Mouse (Mus musculus) R1 (cell line): ENCODE measurements at regions not wholly inside any gene's neighbourhood (a gene's known extent, or its start where the extent isn't known, plus 50 kb on each side); places are given as distances from the start of the nearest gene placed in this dataset.

Experiments
- DNase-seq: peaks from one replicate; pipeline ENCODE4 v3.0.0-alpha.2; 2018; ENCODE audit warnings: low read depth, low spot score

DNA sequence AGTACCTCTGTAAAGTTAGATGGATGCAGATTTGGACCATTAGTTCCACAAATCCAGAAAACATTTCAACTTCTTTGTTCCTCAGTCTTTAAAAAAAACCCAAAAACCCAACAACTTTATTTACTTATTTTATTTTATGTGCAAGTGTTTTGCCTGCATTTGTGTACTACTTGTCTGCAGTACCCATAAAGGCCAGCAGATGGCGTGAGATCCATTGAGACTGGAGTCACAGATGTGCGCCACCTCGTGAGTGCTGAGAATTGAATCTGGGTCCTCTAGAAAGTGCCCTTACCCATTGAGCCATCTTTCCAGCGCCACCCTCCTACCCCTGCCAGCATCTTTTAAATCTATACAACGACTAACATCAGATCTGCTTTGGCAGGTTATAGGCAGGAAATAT, 53.0 kb downstream of the Gm12689 start:
- peak; percentile 83 for DNase-seq

GRCm38 (mm10) chr4:99353122-99353774, 57.5 kb downstream of the Gm12689 start:
- no peak for DNase-seq

DNA sequence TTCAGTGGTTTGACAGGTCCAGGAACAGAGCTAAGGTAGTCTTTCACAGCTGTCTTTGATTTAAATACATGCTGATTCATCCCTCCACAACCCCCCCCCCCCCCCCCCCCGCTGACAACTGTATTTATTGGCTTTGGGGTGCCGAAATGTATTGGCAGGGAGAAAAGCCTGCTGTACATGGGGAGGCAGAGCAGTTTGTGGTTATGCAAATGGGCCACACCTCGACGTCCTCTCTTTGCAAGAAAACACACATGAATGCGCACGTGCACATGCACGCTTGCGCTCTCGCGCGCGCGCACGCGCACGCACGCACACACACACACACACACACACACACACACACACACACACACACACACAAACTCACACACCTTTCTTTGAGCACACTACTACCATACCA, 58.5 kb downstream of the Gm12689 start:
- DNase-seq = peak; percentile 70

DNA sequence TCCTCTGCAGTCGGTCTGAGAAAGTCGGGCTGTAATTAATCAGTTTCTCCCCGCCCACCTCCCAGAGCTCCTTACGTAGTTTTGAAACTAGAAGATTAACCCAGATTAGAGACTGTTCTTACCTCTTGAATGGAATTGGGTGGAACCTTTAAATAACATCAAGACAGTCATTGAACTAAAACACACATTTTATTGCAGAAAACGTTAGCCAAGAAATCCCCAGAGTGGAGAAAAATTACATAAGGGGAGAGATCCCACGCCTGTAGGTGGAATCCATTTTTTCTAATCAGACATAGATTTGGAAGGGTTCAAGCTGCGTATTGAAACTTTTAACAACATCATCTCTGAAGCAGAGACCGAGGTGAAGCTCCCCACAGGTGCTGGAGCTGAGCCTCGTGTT, 59.1 kb downstream of the Gm12689 start:
- DNase-seq = no peak

DNA sequence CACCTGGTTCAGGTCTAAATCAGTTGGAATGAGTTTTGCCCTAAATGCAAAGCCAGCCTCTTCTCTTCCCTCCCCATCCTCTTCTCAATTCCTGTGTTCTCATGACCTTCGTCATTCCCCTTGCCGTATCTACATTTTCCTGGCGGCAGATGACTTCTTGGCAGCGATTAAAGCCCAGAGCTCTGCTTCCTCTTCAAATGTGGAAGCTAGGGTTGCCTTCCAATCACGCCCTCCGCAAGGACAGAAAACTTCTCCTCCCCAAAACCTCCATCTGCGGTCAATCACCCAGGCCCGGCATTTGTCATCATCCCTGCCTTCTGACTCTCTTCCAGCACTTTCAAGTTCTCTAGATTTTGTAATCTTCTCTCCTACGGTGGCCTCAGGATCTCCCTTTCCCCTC, 72.3 kb downstream of the Gm12689 start:
- no peak for DNase-seq

GRCm38 (mm10) chr4:99371162-99371561, 75.5 kb downstream of the Gm12689 start:
- no peak for DNase-seq

GRCm38 (mm10) chr4:99376171-99376570, 80.5 kb downstream of the Gm12689 start:
- no peak for DNase-seq

- no peak for DNase-seq
Measured at GRCm38 (mm10) chr4:99376911-99377310, 81.2 kb downstream of the Gm12689 start.

- DNase-seq = no peak
Measured at GRCm38 (mm10) chr4:99379983-99380382, 84.3 kb downstream of the Gm12689 start.

GRCm38 (mm10) chr4:99385381-99385780, 89.7 kb downstream of the Gm12689 start:
- no peak for DNase-seq

- no peak for DNase-seq
Measured at GRCm38 (mm10) chr4:99389428-99389827, 93.7 kb downstream of the Gm12689 start.

DNA sequence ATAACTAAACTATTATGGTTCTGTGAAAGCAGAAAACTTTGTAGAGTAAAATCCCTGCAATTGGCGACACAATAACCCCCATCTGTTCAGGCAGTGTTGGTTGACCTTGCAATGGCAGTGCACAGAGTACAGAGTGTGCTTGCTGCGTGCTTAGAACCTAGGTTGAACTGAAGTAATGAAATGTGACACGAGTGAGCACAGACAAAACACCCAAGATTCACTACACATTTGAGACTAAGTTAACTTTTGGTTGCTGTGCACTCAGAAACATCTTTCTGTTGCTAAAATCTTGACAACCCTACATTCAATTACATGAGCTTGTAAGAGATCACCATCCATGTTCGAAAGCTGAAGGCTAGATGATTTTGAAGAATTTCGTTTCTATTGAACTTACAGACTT, 97.3 kb downstream of the Gm12689 start:
- no peak for DNase-seq

DNA sequence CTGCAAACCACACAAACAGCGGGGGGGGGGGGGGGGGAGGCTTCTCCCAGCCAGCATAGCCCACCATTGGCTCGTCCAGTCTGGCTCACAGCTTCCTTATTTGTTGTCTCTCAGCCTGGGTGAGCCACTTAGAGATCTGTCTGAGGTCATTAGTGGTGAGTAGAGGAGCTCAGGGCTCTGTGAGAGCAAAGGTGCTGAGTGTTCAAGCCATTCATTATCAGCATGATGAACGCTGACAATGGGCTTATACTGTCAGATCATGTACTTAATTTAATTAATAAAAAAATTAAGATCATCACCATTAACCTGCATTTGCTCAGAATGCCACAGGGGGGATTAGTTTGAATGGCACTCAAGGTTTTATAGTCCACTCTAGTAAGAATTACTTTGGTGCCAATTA, 98.5 kb downstream of the Gm12689 start:
- DNase-seq = no peak

DNA sequence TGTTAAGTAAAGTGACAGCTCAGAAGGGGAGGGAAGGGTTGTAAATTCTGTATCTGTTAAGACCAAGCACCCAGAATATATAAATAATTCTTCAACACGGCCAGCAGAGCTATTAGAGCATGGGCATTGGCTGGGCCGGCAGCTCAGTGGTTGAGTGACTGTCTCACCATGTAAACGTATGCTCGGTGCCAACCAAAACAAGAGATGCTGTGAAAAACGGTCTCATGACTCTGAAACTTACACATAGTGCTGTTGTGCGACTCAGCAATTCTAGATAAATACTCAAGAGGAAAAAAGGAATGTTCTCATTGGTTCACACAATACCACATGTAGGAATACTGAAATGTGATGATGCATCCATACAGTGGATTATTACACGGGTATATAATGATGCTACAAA, 111.8 kb downstream of the Gm12689 start:
- no peak for DNase-seq

DNA sequence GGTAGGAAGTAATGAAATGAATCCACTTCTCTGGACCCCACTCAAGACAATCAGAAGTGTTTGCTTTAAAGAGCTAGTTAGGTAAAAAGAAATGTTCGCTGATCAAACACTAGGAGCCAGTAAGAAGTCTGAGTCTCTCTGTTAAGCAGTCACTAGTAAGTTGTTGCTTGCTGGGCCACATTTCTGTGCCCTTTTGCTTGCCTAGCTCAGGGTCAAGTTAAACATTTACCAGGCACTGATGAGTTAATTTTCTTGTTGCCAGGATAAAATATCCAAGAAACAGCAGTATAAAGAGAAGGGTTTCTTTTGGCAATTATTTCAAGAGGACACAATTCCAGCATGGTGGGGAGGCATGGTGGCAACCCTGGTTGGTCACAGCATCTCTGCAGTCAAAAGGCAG, 127.7 kb downstream of the Gm12689 start:
- DNase-seq = no peak

DNA sequence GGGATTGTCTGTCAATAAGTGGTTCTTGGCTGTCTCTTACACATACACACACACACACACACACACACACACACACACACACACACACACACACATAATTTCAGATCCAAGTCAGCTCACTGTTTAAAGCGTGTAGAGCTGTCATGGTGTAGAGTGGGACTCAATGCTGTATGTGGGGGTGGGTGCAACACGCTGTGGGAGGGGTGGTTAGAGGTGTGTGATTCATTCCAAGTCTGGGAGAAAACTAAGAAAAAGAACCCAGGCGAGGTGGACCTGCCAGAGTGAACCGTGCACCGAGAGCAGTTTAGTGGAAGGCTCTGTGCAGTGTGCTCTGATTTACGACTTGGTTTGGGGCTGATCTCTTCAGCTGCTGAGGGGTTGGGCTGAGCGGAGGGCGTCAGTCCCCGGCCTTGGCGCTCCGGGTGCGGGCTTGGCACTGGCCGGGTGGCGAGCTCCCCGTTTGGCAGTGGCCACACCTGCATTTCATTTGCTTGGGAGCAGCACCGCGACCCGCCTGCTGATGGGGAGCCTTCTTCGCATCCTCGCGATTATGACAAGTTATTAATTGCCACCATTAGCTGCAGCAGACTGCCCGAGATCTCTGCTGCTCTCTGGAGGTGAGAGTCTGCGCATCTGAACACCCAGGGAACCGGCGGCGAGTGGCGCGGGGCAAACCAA, 149.5 kb downstream of the Gm12689 start:
- DNase-seq = peak; percentile 26

GRCm38 (mm10) chr4:99445755-99446128, 150.0 kb downstream of the Gm12689 start:
- peak; percentile 33 for DNase-seq

DNA sequence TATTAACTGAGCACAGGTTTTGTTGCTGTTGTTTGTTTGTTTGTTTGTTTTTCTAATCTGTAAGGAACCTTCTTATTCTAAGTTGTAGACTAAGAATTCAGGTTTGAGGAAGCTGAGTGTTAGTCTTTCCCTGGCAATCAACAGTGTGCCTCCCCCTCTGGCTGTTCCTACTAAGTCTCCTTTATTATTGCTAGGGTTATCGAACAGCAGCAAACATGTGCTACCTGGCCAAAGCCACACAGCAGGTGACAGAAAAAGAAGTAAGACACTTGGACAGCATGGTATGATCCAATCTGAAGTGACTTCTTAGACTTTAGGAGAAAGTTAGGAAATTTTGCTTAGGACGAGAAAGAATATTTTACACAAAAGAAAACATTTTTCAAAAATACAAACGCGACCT, 163.3 kb downstream of the Gm12689 start:
- no peak for DNase-seq

DNA sequence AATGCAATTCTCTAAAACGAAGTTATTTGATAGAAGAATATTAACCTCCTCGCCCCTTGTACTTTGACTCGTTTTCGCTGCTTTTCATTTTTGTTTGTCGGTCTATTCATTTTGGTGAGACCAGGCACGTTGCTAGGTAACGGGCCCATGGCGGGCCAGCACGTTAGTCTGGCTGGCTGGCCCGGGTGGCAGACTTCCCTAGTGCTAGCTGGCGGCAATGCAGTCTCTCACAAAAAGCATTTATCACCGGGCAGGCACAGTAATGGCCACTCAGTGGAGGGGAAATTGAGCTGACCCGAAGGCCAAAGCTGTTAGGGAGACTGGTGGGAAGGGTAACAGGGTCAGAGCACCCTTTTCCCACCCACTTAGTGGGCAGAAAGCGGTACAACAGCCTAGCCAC, 163.7 kb downstream of the Gm12689 start:
- peak; percentile 63 for DNase-seq

DNA sequence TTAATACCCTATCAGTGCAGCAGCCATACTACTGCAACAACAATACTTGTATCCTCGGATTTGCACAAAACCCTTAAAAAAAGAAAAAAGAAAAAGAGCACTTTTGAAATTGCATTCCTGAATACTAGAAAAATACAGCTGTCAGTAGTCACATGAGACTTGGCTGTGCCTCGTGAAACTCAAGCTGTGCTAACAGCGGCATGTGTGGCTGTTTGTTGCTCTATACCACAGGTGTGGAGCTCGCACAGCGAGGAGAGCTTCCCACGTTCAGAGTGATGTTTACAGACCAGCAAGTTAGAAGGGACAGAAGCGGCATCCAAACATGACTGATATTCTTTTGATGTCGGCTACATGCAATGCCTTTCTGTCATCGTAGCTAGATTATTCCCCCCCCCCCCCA, 169.8 kb downstream of the Gm12689 start:
- no peak for DNase-seq

GRCm38 (mm10) chr4:99475701-99476218, 180.1 kb downstream of the Gm12689 start:
- no peak for DNase-seq

DNA sequence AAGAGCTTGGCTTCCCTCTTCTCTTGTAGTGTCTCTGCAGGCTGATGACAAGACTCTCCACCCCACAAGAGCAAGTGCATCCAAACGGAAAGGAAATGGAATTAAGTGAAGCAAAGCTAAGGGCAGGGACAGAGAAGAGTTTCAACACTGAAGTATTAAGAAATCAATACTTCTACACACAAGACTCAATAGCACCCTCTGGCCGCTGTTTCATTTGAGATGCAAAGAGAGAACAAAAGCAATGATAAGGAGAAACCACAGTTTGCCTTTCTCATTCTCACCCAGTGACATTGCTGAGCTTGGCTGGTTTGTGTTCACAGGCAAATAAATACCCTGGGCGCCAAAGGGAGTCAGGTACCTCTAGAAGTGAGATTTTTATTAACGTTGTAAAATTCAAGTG, 171.8 kb upstream of the Foxd3 start:
- no peak for DNase-seq
